Mouse (Mus musculus) retina, postnatal 1 day (tissue): ENCODE measurements at regions not wholly inside any gene's neighbourhood (a gene's known extent, or its start where the extent isn't known, plus 50 kb on each side); places are given as distances from the start of the nearest gene placed in this dataset.

ENCODE experiments used
- DNase-seq: peaks from one replicate; pipeline ENCODE4 v3.0.0-alpha.2; 2012

DNA sequence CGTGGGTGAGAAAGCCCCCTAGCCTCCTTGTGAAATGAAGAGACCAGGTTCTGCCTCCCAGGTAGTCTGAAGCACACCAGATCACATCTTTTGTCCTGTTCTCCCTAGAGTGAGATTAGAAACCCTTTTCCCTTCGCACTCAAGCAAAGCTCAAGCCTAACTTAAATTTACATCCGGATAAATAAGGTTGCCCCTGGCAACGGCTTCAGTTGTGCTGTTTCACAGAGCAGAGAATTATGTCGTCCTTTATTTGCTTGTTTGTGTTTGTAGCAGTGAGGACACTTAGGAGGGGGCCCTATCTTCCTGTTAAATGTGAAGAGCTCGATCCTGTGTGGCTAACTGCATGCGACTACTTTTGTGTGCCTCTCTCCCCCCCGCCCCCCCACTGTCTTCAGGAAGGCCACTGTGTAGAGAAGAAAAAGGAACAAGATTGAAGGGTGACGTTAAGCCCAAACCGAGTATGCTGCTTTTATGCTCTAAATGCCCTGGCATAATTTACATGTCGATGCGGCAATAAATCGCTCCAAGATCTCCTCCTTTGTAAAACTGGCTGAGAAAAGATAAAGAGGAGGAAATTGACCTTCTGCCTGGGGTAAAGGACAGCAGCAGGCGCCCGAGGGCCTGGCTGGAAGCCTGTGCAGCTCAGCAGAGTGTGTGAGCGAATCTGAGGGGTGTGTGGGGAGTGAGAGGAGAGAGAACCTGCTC, 439.9 kb downstream of the Prdm2 start:
- peak; percentile 50 for DNase-seq

DNA sequence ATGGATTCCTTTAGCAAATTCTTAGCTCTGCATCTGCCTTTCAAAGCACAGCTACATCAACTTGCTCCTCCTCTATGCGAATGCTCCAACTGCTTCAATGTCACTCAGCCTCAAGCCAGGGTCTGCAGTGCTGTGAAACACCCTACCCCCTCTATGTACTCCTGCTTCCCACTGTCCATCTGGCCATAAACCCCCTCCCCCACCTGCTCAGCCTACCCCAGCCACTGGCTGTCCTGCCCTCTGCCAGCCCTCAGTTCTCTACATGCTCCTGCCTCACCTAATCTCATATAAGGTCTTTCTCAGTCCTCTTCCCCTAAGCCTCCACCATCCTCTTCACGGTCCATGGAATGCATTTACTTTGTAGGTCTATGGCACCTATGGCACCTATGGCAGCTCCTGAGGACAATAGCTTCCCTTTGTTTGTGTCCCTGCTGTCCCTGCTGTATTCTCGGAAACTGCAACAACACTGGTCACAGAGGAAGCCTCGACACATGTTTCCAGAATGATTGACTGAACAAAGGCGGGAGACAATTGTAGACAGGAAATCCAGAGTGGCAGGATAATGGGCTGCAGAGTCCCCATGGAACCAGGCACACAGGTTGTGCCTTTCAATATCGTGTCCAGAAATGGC, 441.2 kb downstream of the Prdm2 start:
- DNase-seq, result peak; percentile 55

DNA sequence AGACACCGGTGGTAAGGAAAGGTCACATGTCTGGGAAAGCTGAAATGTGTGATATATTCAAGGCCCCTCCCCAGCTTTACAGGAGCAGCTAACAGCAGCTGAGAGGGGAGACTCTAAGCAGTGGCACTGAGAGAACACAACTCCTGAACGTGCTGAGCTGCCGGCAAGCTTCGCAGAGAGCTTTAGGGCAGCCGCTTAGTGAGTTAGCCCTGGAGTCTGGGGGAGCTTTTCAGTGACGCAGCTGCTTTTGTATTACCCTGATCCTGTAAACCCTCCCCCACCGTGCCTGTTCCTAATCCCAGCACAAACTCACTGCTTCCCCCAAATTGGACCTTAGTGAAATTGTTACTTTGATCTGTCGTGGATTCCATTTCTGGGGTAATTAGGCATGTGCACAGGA, 442.6 kb downstream of the Prdm2 start:
- DNase-seq, result peak; percentile 74

DNA sequence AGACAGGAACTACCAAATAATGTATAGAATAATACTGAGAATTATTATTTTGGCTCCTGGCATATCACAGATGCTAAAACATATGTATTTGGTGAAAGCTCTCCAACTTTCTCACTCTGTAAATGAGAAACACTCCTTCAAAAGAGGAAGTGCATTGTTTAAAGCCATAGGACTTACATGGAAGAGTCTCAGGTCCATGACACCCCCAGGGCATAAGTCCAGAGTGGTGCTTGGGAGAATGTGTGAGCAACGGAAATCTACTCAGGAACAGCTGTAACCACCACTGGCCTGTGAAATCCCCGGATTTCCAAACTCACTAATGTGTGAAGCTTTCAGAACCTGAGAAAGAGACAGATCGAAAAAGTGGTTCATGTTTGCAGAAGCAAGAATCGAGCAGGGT, 445.1 kb downstream of the Prdm2 start:
- DNase-seq, result peak; percentile 38

DNA sequence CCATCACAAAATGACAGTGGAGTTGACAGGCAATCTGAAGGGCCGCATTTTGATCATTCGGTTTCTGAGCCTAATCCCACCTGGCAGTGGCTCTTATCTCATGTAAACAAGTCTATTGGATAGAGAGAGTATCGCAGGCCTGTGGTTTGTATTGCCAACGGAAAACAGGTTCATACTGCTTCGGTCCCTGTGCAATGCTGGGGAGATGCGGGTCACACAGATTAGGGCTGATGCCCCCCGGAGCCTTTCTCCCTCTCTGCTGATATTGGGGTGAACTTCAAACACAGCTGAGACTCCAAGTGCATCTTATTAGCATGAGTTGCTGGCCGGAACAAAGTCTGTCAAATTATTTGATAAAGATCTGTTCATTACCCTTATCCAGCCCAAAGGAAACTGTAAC, 451.2 kb downstream of the Prdm2 start:
- DNase-seq, result no peak

DNA sequence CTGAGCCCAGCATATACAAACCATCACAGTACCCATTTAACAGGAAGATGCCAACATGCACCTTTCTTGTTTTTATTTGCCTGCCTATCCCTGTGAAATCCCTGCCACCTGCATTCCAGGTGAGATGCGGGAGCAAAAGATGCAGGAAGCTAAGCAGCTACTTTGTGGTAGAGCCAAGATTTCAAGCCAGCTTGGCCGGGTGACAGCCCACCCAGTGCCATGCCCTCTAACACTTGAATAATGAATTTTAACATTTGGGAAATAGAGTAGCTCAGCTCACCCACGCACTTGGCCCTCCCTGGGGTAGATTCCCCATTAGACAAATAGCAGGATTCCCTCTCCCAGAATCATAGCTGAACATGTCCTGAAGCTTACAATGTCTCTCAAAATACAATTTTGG, 454.7 kb downstream of the Prdm2 start:
- DNase-seq, result no peak

DNA sequence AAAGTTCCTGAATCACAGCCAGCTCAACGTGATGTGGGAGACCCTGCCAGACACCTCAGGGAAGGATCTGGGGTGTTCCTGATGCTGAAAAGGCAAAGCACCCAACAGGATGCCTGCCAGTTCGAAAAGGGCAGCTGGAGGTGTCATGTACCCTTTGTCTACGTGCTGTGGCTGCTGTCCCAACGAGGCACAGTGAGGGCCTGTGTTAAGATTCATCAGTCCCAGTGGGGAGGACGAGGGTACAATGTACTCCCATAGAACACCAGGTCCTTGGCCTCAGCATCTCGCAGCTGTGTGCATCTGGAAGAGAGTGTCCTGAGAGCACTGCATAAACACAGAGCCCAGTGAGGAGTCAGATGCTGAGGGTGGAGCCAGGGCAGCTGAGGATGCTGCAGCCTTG, 456.5 kb downstream of the Prdm2 start:
- DNase-seq, result no peak

DNA sequence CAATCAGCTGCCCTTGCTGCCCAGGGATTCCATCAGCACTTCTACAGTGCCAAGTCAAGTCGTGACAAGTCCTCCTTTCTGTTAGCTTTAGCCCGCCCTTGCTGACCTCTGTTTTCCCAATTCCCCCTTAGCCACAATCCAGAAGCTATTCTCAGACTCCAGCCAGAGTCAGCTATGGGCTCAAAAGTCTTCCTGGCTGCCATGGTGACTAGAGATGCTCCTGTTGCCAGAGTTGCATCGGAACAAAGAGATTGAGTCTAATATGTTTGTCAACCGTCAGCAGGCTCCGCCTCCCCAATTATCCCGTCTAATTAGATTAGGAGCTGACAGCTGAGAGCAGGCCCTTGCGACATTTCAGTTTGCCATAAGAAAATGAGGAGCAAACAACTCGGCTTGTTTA, 462.9 kb downstream of the Prdm2 start:
- DNase-seq, result peak; percentile 94

DNA sequence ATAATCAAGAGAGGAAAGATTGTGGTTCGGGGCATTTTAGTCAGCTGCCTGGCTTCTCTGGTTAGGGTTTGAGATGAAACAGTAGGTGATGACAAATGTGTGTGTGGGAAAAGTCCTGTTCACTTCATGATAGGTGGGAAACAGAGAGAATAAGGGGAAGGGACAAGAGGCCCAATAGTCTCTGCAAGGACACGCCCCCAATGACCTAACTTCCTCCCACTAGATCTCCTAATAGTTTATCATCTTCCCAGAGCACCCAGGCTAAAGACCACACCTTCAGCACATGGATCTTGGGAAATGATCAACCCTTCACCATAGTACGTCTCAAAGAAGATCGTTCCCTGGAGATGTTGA, 484.3 kb upstream of the Kazn start:
- no peak for DNase-seq

DNA sequence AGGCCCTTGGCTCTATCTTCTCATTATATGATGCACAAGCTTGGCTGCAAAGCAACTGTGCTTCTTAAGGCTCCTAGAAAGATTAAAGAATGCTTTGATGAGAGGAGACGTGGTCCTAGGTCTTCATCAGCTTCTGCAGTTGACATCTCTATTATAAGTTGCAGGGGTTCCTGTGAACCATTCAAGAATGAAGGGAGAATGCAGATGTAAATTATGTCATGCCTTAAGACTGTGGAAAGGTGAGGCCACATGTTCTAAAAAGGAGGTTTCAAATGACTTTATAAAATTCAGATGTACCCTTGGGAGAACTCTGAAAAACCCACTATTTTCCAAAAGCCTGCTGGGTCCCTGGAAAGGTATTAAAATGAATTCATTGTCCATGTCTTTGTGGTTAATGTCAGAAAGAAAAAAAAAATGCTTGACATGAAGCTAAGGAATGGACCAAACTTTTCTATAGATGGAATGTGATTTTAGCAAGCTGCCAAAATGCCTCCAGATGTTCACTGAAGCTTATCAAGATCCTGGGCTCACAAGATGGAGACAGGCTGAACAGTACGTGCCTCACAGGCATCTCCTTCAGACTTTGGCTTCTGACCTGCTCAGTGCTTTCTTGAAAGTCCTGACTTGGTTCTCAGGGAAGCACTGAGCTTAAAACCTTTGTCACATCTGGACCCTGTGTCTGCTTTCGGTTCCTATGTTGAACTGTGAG, 483.8 kb upstream of the Kazn start:
- DNase-seq, result no peak

DNA sequence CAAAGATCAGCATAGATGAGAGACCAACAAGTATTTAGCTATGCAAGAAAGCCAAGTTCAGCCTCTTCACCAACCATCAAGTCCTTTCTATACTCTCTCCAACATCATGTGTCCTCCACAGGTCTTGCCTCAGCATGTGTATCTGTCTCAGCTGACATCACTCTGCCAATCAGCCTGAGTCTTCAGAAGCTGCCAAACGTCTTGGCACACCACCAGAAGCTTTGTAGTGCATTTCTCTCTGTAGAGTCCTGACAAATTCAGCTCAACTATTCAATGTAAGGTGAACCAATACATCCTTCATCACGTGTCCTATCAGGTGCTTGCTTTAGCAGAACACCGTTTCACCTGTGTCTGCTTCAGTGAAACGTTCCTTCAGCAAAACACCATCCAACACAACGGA, 462.4 kb upstream of the Kazn start:
- DNase-seq, result no peak

DNA sequence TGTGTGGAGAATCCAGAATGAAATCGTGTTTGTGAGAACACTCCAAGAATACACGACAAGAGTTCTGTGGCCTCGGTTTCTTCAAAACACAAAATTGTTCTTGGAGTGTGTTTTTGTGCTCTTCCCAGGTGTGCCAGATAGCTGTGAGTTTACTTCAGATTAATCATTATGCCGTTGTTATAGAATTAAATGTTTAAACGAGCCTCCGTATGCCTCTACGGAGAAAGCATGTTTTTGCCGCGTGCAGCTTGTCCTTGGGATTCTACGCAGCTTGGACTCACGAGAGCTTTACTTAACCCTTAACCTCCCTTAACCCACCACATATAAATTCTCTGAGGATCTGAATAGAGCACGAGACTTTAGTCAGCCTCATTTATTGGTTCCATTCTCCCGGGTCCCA, 455.7 kb upstream of the Kazn start:
- DNase-seq, result no peak

DNA sequence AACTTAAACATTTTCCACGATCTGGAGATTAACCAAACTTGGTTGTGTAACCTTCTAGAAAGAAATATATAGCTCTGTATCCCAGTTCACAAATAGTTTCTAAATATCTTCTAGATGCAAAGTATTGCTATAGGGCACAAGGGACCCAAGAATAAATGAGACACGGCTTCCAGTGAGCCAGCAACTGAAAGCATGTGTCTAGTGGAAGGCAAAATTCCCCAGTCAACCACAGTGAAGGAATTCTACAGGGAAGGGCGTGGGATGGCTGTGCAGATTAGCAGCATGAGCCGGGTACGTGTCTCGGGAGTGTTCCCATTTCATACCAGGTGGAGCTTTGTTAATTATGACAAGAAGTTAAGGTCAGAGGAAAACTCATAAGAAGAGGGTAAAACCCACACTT, 449.0 kb upstream of the Kazn start:
- no peak for DNase-seq

DNA sequence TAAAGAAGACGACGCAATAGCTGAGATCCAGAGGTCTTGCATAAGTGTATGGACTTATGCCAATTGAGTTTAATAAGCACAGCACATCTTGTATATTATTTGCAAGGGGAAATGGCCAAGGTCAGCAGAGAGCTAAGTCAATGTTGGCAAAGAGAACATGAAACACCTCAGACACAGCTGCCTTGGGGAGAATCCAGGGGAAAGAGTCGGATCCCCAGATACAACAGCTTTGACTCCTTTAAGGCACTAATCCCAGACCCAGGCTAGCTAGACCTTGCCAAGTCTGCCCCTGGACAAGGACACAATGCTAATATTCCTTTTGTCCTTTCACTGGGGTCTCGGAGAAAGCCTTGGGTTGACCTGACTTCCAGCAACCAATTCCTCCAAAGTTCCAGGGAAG, 438.2 kb upstream of the Kazn start:
- DNase-seq, result no peak

DNA sequence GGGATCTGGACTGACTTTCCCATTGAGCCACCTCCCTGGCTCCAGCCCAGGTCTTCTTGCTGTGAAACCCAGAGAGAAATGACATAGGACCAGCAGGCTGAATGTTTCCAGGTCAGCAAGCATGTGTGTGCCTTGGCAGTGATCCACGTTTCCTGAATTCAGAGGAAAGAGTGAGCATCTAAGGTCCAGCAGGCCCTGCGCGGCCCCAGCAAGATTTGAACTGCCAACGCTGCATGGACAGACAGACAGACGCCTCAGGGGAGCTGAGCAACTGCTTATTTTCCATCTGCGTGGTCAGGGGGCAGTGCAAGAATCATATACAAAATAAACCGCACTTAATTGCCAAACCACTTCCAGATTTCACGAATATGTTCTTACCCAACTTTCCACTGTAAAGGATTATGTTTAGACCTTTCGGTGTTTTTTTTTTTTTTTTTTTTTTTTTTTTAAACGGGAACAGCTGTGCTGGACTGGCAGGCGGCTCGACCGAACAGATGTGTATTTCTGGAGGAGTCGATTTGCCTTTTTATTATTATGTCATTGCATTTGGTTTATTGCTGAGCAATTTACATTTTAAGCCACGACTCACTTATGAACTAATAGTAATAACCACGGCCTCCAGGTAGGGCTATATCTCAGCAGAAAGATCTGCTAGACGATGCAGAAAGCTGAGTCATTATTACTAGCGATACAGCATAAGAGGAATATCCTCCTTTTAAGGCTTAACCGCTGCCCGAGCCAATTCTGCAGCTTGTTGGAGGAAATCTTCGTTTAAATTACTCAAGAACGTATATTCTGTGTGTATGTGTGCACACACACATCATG, 435.7 kb upstream of the Kazn start:
- peak; percentile 65 for DNase-seq

DNA sequence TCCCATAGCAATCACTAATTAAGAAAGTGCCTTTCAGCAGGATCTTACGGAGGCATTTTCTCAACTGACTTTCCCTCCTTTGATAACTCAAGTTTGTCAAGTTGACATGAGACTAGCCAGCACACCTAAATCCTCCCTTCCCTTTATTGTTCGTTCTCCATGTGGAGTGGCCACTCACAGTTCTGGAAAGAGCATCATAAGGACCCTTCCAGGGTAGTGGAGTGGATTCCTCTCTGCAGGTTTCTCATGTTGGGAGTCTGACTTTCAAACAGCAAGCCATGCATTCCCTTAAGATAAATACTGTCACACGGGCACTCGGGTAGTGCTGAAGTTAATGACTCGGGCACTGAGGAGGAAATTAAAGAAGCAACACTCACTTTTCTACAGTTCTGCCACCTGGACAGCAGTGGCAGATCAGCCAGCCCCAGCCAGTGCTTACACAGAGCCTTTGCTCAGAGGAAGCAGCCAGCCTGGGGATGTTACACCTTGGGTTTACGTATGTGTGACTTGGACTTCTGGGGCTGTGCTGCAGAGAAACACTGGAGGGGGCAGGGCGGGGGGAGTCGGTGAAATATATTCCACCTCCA, 432.8 kb upstream of the Kazn start:
- no peak for DNase-seq

DNA sequence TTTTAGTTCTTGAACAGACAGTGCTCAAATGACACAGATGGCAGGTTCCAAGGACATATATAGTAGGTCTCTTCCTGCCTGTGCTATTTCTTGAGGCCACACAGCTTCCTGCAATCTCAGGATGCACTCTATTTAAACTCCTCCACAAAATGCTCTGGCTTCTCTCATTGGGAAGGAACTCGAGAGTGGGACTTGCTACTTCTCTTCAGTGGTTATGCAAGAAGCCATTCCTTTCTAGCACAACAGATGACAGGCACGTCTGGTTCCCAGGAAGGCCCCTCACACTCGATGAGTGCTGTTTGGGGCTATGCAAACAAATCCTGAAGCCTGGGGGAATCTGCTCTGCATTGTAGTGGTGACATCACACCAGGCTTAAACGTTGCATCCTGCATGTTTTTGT, 425.6 kb upstream of the Kazn start:
- no peak for DNase-seq

DNA sequence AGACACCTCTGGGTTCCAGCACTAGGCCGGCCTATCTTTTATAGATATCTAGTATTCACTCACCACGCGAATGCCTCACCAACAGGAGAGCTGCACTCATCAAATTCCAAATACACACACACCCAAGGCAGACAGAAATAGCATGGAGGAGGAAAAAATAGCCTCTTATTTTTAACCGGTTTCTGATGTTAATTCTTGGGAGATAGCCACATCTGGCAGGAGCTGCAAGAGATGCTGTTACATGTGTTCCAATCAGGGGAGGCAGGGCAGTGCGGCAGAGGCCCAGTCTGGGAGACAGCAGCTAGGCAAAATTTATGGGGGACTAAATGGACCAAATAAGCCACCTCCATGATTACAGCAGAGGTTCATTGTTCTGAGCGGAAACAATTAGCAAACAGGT, 419.0 kb upstream of the Kazn start:
- no peak for DNase-seq

DNA sequence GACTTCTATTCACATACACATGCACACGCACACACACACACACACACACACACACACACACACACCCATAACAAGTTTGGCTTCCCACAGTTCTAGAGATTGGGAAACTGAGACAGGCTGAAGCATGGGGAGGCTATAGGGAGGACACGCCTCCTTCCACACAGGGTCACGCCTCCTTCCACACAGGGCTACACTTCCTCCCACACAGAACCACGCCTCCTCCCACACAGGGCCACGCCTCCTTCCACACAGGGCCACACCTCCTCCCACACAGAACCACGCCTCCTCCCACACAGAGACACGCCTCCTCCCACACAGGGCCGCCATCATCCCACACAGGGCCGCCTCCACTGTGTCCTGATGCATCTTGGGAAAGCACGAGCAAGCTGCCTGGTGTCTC, 401.9 kb upstream of the Kazn start:
- DNase-seq, result no peak

DNA sequence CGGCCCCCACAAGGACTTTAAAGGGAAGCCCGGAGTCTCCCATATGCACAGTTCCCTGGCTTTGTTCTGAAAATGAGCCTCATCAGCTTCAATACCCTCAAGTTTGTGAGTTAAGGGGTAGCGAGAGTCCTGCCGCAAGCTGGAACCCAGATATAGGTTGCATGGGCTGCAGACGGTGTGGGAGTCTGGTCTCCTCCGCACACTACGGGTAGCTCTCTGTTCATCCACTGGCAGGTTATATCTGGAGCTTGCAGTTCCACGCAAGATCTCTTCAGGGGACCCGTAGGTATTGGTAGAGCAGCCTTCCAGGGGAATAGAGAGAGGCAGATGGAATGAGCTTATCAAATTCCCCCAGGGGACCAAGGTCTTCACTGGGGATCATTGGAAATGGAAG, 400.1 kb upstream of the Kazn start:
- no peak for DNase-seq

DNA sequence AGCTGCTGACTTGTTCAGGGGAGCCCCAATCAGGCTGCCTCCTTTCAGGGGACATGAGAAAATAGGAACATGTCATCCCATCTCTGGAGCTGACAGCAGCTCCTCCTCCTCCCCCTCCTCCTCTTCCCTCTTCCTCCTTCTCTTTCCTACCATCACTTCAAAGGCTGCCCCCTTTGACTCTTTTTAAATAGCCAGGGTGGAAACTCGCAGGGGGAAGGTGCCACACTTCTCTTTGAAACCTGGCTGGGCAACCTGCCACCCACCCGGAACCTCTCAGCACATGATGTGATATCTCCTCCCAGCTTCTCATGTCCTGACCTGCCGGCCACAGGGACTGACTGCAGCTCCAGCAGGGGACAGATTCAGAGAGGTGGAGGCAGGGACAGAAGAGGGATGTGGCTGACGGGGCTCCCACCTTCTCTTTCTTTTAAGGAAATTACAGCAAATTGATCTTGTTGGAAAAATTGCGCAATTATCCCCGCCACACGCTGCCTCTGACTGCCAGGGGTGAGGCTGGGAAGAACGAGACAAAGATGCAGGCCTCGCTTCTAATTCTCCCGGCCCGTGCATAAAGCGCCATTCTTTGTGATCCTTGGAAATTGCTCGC, 399.6 kb upstream of the Kazn start:
- no peak for DNase-seq

DNA sequence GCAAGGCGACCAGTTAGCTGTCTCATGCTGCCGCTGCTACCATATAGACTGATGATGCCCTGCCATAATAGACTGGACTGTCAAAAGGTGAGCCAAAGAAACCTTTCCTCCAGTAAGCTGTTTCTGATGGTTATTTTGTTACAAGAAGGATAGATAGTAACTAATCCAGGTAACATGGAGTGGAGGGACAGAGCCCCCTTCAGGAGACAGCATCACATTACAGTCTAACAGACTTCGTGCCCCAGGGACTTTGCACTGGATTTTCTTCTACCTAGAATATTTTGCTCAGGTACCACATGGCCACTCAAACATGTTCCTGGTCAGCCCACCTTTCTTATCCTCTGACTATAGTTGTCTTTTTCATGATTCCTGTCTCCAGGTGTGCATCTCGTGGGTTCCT, 398.9 kb upstream of the Kazn start:
- DNase-seq, result no peak

DNA sequence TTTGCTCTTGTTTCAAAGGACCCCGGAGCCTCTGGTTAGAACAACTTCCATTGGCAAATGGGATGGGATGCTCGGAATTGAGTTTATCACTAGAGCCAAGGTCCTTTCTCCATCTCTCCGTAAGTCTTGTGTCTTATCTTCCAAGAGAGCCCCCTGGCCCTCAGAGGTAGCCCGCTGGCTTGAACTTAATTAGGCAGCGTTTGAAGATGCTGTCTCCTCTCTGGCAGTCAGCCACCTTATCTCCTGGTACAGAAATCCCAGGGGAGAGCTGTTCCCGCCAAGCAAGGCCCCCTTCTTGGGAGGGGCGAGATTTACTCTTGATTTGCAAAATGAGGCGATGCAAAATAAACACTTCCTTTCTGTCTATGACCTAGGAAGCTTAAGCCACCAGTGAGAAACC, 395.2 kb upstream of the Kazn start:
- no peak for DNase-seq
